ENCODE assay signal across 8 mouse cellular contexts in genomic region chr4:129059125-129059551, GRCm38 (mm10). TPM values are rescaled to one million over a fixed set of nuclear protein-coding genes. Genes with fewer than 3 reads are reported as not detected.
DNase-seq lines count a peak whose midpoint lies in the region; ATAC-seq and TF ChIP-seq lines count a peak whose summit lies in the region.

No protein-coding gene starts in this region.

- ATAC-seq in forebrain, embryonic 15.5 days (replicated peaks), result no peak

- TF ChIP-seq CTCF in kidney, adult 2 months (conservative IDR thresholded peaks at IDR 0.05; ENCODE audit: insufficient read depth, insufficient read length, low read depth, low read length), result no peak

- DNase-seq in adrenal gland, adult (ENCODE audit: inconsistent age in 2 of 2, low spot score in 1 of 2), result peak; percentile 41 to 72
- DNase-seq in adrenal gland, adult 8-10 months, result no peak
- DNase-seq in adrenal gland, postnatal 14 days, result peak; percentile 36
- peak; percentile 37 for DNase-seq in kidney, adult 2 months
- DNase-seq in lung, postnatal 10 days, result peak; percentile 28
- DNase-seq in spleen, adult 18-20 months, result peak; percentile 16 to 42
- no peak for DNase-seq in urinary bladder, postnatal 4 days (ENCODE audit: low spot score in 2 of 2)

- no peak for TF ChIP-seq POLR2A in kidney, adult 2 months (IDR thresholded peaks at IDR 0.05; ENCODE audit: low read depth, low read length)

- H3K36me3 ChIP-seq in forebrain, embryonic 15.5 days, result no peaks in the 10 kb centered on the region
- H3K36me3 ChIP-seq in kidney, adult 2 months (ENCODE audit: control insufficient read depth, insufficient read depth, low read length), result no peaks in the 10 kb centered on the region

- no peaks in the 10 kb centered on the region for H3K27me3 ChIP-seq in forebrain, embryonic 15.5 days
- no peaks in the 10 kb centered on the region for H3K27me3 ChIP-seq in kidney, adult 2 months (replicated peaks; ENCODE audit: control insufficient read depth, insufficient read depth, low read length)

- H3K9me3 ChIP-seq in forebrain, embryonic 15.5 days, result no peaks in the 10 kb centered on the region

- 2% methylated on average over 13 of the region's 13 CpGs for WGBS in forebrain, embryonic 15.5 days
- 2% methylated on average over 13 of the region's 13 CpGs for WGBS in kidney, adult 2 months

- H3K9ac ChIP-seq in forebrain, embryonic 15.5 days (replicated peaks), result peak overlapping the region; percentile 87

- H3K4me2 ChIP-seq in forebrain, embryonic 15.5 days (replicated peaks), result peak overlapping the region; percentile 96

- H3K4me3 ChIP-seq in forebrain, embryonic 15.5 days, result peak overlapping the region; percentile 89
- H3K4me3 ChIP-seq in kidney, adult 2 months (ENCODE audit: insufficient read depth, low read depth, low read length), result peak overlapping the region; percentile 86

- 0 out of 2 replicates have a peak overlapping the region, but pooled peaks have one; percentile 95 for H3K27ac ChIP-seq in forebrain, embryonic 15.5 days (replicated peaks)
- H3K27ac ChIP-seq in kidney, adult 2 months (ENCODE audit: insufficient read depth, low read depth, low read length), result no peak overlapping the region

- H3K4me1 ChIP-seq in forebrain, embryonic 15.5 days, result peaks cover 22% of the 10 kb centered on the region
- H3K4me1 ChIP-seq in kidney, adult 2 months (ENCODE audit: control insufficient read depth, insufficient read depth, low read length), result peaks cover 13% of the 10 kb centered on the region; the same call in 1 of the 2 replicates

RNA-seq across cellular contexts. Expression of gene Rnf19b, which starts 1.1 kb away (rescaled TPM):
- total RNA-seq in adrenal gland, adult 8-10 months (2022), result 10 to 100 TPM; 26.0 to 29.3 (median 28.3) TPM
- total RNA-seq in adrenal gland, postnatal 14 days (2021), result 23.8 and 25.9 TPM in 2 replicates
- 23.0 and 23.2 TPM in 2 replicates for polyA plus RNA-seq in forebrain, embryonic 15.5 days (2015; fragmentation: Nextera tagmentation; extraction: Ambion mirVana)
- 28.2 and 30.6 TPM in 2 replicates for polyA plus RNA-seq in kidney, adult 2 months (2012; rRNA removed)

RNA-seq across cellular contexts. Expression of gene Tmem54, which starts 46.2 kb away (rescaled TPM):
- total RNA-seq in adrenal gland, adult 8-10 months (2022), result not detected
- not detected in 2 replicates for total RNA-seq in adrenal gland, postnatal 14 days (2021)
- polyA plus RNA-seq in forebrain, embryonic 15.5 days (2015; fragmentation: Nextera tagmentation; extraction: Ambion mirVana), result not detected in 2 replicates
- polyA plus RNA-seq in kidney, adult 2 months (2012; rRNA removed), result 9.3 and 9.9 TPM in 2 replicates

Comparison
In these comparisons a context has a peak if more than half of its experiments do, and no peak if none do; other contexts are left out.
1. DNase-seq: peak in adrenal gland, adult (2 of 2), adrenal gland, postnatal 14 days (single experiment), kidney, adult 2 months (single experiment), lung, postnatal 10 days (single experiment) and spleen, adult 18-20 months (2 of 2); none in adrenal gland, adult 8-10 months (single experiment) and urinary bladder, postnatal 4 days (0 of 2).